Mouse (Mus musculus): Measurements from ENCODE around the gene Slc15a3. TPM values are rescaled to one million over a fixed set of nuclear protein-coding genes. Genes with fewer than 3 reads are reported as not detected.

The Slc15a3 gene
- total RNA-seq (2021), result 1 to 10 TPM in 1 of 2 experiments, under 1 TPM in 1; 0.86 to 1.7 TPM

DNA sequence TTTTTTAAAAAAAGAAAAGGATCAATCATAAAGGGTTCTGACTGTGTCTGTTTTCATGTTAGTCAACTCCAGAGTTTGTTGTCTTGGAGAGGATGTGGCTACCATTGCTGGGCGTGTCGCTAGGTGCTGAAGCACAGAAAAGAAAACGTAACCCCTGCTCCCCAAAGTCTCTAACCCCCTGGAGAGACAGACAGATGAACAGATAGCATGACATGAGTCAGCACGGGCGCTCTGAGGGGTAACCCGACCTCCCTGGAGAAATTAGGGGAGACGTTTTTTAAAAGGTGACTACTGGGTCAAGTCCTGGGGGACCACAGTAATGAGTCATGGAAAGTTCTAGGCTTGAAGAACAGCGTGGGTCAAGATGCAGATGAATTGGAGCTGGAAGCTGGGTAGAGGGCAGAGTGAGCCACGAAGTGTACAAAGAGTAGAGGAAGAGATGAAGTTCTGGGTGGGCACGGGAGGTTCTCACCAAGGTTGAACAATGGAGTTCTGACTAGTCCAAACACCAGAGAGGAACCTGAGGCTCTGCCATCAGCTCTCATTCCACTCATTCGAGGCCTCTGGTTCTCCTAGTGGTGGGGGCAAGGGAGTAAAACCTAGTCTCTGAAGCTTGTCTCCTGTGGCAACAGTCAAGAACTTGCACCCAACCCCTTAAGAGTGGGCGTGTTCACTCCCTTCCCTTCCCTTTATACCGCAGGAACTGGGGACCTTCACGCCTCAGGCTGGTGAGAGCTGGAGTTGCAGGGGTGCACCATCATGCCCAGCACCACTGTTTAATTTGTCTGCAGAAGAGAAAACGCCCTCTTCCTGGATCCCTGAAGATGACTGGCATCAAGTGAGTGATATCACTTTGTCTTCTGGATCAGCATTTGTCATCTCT is at the start of gene Slc15a3:
Gene Slc15a3, plus strand, starts transcription at position 718 of the 883 bp plus-strand sequence.
- intact Hi-C loops (cut with DNase I), result loop anchor here (10.0 kb wide), 1 partner anchor 124 kb away; no protein-coding TSS in a partner anchor
- DNase-seq (ENCODE audit: low spot score in 2 of 2), result no peak

DNA sequence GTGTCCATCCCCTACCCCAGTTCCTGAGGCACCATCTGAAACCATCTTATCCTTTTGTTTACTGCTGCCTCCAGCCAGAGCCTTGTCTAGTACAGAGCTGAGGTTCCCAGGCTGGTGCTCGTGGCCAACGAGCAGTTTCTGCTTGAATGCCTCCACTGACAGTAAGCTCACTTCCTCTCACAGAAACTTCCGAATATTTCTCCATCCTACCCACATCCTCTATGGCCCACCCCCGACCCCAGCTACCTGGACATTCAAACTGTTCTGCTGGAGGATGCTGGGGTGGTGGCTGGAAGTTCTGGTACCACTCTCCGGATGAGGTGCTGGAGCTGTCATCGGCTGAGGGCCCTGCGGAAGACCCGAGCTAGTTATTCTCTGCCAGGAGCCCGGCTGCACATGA is 49.2 kb upstream of the Slc15a3 start:
- no peak for DNase-seq (ENCODE audit: low spot score in 2 of 2)
- intact Hi-C loops (cut with DNase I), result no loop called here

DNA sequence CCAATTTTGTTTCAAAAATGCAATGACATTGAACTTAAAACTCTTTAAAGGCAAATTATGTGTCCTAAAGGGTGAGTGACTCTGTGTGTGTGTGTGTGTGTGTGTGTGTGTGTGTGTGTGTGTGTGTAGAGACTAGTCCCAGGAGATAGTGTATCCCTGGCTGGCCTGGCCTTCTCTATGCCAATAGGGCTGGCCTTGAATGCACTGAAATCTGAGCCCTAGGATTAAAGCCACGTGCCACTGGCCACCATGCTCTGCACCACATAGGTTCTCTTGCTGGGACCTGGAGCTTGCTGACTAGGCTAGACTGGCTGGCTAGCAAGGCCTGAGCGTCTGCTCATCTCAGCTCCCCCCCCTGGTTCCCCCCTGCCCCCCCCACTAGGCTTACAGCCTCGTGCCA is 46.5 kb upstream of the Slc15a3 start:
- DNase-seq (ENCODE audit: low spot score in 2 of 2), result no peak

DNA sequence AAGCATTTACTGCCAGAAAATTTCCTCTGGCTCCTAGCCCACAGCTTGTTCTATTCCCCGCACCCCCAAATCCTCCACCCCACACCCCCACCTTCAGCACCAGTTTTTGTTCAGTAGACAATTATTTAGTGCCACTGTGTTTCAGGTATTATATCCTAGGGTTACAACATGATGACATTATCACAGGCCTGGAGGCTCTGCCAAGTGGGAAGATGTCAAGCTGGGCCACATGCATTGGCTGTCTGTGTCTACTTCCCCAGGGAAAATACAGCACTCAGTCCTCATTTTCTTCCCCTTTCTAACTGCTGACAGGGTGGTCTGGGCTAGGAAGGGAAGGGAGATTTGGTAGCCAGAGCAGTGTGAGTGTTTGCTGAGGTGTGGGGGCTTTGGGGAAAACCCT is 44.6 kb upstream of the Slc15a3 start:
- no peak for DNase-seq (ENCODE audit: low spot score in 2 of 2)
- intact Hi-C loops (cut with DNase I), result no loop called here

More for the DNA sequence above, 46.5 kb upstream of the Slc15a3 start:
- intact Hi-C loops (cut with DNase I), result no loop called here

DNA sequence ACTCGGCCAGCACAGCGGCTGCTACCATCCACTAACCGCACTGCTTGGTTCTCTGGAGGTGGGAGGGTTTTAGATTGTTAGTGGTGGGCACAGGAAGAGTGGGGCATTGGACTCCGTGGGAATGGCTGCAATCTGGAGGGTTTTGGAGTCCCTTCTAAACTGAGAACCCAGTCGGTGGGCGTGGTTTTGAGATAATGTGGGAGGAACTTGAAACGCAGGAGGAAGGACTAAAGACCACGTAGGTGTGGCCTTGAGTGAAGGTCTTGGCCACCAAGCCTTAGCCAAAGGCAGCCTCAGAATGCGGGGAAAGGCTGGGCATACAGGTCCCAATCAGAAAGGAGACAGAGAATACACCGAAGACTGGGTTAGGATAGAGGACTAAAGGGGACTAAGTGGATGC is 41.0 kb upstream of the Slc15a3 start:
- no peak for DNase-seq (ENCODE audit: low spot score in 2 of 2)
- intact Hi-C loops (cut with DNase I), result no loop called here

GRCm38 (mm10) chr19:10799155-10799554 is 40.4 kb upstream of the Slc15a3 start:
- intact Hi-C loops (cut with DNase I), result no loop called here
- DNase-seq (ENCODE audit: low spot score in 2 of 2), result peak in 1 of 2 experiments; percentile 41

- intact Hi-C loops (cut with DNase I), result loop anchor here (5.0 kb wide), 1 partner anchor 66 kb away; the partner anchor contains the start of gene Tmem132a
- peak; percentile 63 to 64 for DNase-seq (ENCODE audit: low spot score in 2 of 2)
Observed at GRCm38 (mm10) chr19:10801070-10801469, 38.5 kb upstream of the Slc15a3 start.

GRCm38 (mm10) chr19:10801906-10802305 is 37.6 kb upstream of the Slc15a3 start:
- intact Hi-C loops (cut with DNase I), result loop anchor here (5.0 kb wide), 1 partner anchor 65 kb away; the partner anchor contains the start of gene Tmem132a
- no peak for DNase-seq (ENCODE audit: low spot score in 2 of 2)

DNA sequence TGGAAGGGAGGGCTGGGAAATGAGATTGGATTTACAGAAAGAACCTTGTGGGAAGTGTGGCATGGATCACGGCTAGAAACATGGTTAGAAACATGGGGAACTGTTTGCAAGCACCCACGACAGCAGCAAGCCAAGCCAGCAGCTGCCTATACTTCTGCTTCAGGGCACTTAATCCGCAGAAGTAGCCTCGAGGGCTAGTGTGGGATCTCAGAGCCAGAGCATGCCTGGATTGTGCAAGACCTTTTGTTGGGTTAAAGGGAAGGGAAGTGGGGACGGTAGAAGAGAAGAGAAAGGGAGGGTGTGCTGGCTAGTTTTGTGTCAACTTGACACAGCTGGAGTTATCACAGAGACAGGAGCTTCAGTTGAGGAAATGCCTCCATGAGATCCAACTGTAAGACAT is 35.8 kb upstream of the Slc15a3 start:
- intact Hi-C loops (cut with DNase I), result loop anchor here (5.0 kb wide), 1 partner anchor 64 kb away; the partner anchor contains the start of gene Tmem132a
- no peak for DNase-seq (ENCODE audit: low spot score in 2 of 2)

DNA sequence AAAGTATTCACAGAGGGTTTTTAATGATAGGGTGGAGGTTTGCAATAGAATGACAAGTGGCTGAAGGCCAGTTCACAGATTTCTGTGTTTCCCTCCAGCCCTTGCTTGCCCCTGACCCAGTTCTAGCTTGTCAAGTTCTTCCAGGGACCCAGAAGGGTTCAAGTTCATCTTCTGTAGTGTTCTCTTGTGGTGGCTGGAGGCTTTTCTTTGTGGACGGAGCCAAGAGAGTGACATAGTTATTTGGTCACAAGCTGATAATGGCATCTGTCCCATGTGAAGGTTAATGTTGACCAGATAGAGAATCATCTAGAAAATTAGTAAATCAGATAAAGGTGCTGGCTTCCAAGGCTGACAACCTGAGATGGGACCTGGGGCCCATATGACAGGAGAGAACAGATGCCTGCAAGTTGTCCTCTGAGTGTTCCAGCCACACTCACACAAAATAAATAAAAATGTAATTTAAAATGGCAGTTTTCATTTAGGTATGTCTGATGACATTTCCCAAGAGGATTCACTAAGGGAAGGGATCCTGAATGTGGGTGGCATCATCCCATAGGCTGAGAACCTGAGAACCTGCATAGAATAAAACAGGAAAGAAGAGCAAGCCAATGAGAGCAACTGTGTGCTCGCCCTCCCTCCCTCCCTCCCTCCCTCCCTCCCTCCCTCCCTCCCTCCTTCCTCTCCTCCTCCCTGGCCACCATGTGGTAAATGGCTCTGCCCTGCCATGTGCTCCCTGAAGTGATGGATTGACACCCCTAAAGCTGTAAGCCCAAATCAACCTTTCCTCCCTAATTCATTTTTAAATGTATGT is 34.5 kb upstream of the Slc15a3 start:
- no peak for DNase-seq (ENCODE audit: low spot score in 2 of 2)
- intact Hi-C loops (cut with DNase I), result loop anchor here (5.0 kb wide), 1 partner anchor 62 kb away; the partner anchor contains the start of gene Tmem132a

DNA sequence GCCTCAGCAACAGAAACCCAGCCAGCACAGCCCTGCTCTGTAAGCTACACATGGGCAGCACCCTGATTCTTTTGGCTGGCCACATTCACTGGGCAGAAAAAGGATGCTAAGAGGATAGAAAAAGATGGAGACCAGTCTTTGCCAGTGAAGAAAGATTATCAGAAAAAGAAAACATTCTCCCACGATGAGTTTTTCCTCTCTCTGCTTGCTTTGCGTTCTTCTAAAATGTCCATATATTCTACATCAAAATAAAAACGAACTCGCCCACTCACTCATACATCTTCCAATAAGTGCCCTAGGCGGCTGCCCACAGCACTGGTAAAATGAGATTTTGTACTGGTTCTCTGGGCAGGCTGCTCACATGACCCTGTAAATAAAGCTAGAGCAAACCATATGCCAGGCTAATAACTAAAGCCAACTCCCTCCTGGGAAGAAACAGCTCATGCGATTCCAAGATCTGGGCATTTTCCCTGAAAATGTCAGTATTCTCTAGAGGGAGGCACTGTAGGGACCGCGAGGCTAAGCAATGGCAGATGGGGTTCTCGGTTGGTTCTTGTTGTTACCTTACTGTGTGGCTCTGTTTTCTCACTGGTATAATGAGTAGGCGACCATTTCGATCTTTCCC is 33.8 kb upstream of the Slc15a3 start:
- intact Hi-C loops (cut with DNase I), result no loop called here
- no peak for DNase-seq (ENCODE audit: low spot score in 2 of 2)

- intact Hi-C loops (cut with DNase I), result no loop called here
- no peak for DNase-seq (ENCODE audit: low spot score in 2 of 2)
Observed at GRCm38 (mm10) chr19:10808524-10809233, 30.8 kb upstream of the Slc15a3 start.

GRCm38 (mm10) chr19:10809428-10810175 is 29.9 kb upstream of the Slc15a3 start:
- intact Hi-C loops (cut with DNase I), result loop anchor here (10.0 kb wide), 1 partner anchor 85 kb away; no protein-coding TSS in a partner anchor
- peak; percentile 78 to 79 for DNase-seq (ENCODE audit: low spot score in 2 of 2)

- DNase-seq (ENCODE audit: low spot score in 2 of 2), result no peak
- intact Hi-C loops (cut with DNase I), result loop anchor here (10.0 kb wide), 1 partner anchor 85 kb away; no protein-coding TSS in a partner anchor
Observed at GRCm38 (mm10) chr19:10810176-10810492, 29.4 kb upstream of the Slc15a3 start.

GRCm38 (mm10) chr19:10811471-10811870 is 28.1 kb upstream of the Slc15a3 start:
- no peak for DNase-seq (ENCODE audit: low spot score in 2 of 2)
- intact Hi-C loops (cut with DNase I), result loop anchor here (10.0 kb wide), 1 partner anchor 87 kb away; no protein-coding TSS in a partner anchor

GRCm38 (mm10) chr19:10813039-10813438 is 26.5 kb upstream of the Slc15a3 start:
- DNase-seq (ENCODE audit: low spot score in 2 of 2), result no peak
- intact Hi-C loops (cut with DNase I), result loop anchor here (10.0 kb wide), 1 partner anchor 88 kb away; no protein-coding TSS in a partner anchor

GRCm38 (mm10) chr19:10813905-10814304 is 25.6 kb upstream of the Slc15a3 start:
- no peak for DNase-seq (ENCODE audit: low spot score in 2 of 2)
- intact Hi-C loops (cut with DNase I), result loop anchor here (10.0 kb wide), 1 partner anchor 89 kb away; no protein-coding TSS in a partner anchor

DNA sequence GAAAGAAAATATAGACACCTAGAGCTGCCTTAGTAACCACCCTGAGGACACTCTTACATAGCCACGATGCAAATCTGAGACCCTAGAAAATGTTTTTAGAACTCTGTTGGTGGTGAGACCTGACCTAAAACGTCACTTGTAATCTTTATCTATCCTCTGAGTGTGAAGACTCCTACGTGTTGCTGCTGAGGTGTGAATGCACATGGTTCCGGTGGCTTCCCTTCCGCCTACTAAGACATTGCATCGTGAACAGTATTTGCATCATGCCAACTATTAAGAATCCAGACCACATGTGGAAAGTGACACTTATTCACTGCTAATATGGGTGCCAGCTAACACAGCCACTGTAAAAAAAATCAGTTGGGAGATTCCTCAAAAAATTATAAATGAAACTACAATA is 23.7 kb upstream of the Slc15a3 start:
- intact Hi-C loops (cut with DNase I), result loop anchor here (10.0 kb wide), 1 partner anchor 91 kb away; no protein-coding TSS in a partner anchor

More for the DNA sequence above, 23.7 kb upstream of the Slc15a3 start:
- DNase-seq (ENCODE audit: low spot score in 2 of 2), result no peak
